Mouse (Mus musculus) ZHBTc4 (cell line): ENCODE data around the gene Leprot.
A peak's percentile ranks its signal among the peaks of the same experiment; 100 is the strongest.

ENCODE experiments used
- DNase-seq: peaks from one replicate; pipeline ENCODE4 v3.0.0-alpha.2; 2011; ENCODE audit warnings: low read depth, low spot score

The Leprot gene

DNA sequence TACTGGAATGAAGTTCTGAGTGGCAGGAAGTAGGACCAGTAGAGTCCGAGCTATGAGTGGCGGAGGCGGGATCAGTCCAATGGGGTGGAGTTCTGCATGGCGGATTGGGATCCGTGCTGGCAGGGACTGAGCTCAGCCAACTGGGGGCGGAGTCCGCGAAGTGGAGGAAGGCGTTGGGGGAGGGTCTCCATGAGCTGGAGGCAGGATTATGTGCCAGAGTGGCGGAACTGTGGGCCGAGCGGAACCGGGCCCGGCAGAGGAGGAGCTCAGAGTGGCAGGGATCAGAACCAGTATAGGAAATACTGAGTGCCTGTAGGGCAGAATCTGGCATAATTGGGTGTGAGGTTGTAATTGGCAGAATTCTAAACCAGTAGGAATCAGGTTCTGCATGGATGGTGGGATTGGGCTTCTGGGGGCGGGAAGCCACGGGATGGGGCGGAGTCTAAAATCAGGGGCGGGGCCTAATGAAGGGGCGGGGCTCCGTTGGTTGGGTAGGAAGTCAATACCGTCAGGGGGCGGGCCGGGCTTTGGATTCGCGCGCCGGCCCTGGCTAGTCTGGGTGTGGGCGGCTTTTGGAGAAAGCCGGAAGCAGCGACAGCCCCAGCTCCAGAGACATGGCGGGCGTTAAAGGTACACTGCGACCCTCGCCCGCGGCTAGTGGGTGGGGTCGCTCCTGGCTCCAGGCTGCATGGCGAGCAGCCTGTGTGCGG, at the start of gene Leprot:
TSS of gene Leprot (plus strand) at position 523 of the 710 bp plus-strand sequence.
- peak; percentile 99 for DNase-seq

DNA sequence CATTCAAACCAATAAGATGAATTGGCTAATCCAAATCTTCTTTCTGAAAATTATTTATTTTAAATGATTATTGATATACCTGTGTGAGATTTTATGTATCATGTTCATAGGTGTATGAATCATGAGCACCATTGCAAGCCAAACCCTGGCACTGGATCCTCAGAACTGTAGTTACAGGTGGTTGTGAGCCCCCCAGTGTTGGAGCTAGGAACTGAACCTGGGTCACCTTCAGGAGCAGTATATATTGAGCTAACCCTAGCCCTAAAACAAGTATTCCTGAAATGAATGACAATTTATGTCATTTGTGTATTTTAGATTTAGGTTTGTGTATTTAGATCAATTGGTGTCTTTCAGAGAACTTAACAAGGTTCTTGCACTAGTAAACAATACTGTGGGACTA, 45.8 kb upstream of the Leprot start:
- peak; percentile 50 for DNase-seq

- DNase-seq, result no peak
These were observed 43.9 kb upstream of the Leprot start for GRCm38 (mm10) chr4:101603635-101604034.

DNA sequence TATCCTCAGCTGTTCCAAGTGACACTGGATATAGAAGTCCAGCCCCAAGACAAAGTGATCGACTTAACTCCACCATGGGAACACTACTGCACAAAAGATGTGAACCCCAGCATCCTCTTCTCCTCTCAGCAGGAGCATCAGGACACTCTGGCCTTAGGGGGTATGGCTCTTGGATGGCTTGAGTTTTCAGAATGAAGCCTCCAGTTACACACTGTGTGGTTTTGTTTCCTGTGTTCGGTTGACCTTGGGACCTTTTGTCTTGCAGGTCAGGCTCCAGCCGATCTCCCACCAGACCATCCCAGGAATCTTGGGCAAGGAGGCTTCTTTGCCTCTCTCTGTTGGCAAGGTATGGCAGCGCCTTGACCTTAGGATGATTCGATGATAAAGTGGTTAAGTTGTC, 31.0 kb upstream of the Leprot start:
- DNase-seq, result peak; percentile 58

DNA sequence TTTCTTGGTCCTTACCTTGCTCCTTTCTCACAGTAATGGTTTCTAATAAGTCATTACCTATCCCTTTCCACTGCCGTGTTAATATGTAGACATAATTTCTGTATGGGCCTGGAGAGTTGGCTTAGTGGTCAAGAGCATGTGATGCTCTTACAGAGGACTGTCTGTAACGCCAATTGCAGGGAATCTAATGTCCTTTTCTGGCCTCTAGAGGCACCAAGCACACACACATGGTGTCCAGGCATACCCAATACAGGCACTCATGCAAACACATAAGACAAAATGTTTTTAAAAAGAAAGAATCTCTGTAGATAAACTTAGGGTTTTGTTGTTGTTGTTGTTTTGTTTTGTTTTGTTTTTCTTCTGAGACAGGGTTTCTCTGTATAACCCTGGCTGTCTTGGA, 29.8 kb upstream of the Leprot start:
- no peak for DNase-seq

GRCm38 (mm10) chr4:101620206-101620605, 27.3 kb upstream of the Leprot start:
- no peak for DNase-seq

DNA sequence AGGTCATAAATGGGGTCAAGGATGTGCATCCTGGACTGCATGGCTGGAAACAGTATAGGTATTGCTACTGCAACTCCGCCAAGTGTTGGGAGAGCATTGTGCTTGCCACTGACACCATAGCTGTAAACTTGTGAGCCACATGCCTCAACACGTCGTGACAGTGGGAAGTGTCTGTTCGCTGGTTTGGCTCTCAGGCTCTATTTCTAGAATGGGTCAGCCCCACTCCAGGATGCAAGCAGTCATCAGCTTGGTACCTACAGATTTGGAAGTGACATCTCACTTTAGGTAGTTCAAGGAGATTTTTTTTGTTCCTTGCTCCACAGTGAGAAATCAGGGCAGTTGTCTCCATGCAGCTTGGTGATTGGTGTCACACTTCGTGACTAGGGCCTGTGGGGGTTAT, 26.3 kb upstream of the Leprot start:
- DNase-seq, result no peak

DNA sequence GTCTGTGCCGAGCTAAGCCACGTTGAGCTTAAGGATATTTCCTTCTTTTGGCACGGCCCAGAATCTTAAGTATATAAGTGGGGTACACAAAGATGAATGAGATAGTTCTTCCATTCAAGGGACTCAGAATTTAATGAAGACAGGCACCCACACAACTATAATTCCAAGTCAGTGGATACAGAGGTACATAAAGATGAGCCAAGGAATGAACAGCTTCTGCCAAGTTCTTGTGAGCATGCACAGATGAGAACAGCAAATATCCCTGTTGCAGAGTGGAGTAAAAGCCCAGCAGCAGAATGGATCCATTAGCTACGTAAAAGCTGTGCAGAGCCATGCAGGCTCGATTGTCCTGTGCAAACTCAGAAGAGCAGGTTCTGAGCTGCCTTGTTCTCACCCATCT, 22.2 kb upstream of the Leprot start:
- DNase-seq, result no peak

- DNase-seq, result no peak
These were observed 11.9 kb upstream of the Leprot start for GRCm38 (mm10) chr4:101635596-101635995.

DNA sequence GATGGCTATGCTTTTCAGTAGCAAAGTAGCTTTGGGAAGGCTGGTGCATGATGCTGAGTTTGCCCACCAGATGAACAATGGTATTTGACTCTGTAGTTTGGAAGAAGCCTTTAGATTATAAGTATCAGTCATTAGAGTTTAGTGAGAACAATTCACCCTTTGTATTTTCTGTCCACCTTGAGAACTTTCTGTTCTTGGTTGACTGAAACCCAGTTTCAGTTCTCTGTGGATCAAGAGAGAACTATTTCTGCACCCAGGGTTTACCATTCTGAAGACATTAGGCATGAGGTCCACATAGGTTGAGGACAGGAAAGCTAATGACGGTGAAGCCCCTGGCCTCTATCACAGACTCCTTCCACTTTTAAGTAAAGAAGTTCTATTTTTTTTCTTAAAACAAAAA, 10.0 kb upstream of the Leprot start:
- DNase-seq, result no peak

DNA sequence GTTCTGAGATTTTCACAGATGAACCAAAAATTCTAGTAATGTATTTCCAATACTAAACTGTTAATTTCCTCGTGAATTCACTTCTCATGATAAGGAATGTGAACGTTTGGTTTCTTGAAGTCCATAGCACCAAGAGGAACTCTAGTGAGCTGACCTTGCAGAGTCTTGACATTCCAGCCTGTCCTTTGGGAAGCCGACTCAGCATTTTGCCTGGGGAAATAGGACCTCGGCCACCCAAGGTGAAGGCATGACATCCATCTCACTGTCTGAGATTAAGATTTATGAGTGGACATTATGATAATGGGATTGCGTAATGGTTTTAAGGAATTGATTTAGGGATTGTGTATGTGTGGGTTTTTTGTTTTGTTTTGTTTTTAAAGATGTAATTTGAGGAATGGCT, 6.9 kb upstream of the Leprot start:
- DNase-seq, result no peak

- no peak for DNase-seq
These were observed 4.8 kb upstream of the Leprot start for GRCm38 (mm10) chr4:101642708-101643107.

GRCm38 (mm10) chr4:101643216-101643615, 4.3 kb upstream of the Leprot start:
- DNase-seq, result no peak

GRCm38 (mm10) chr4:101646857-101647195, 692 bp upstream of the Leprot start:
- no peak for DNase-seq

DNA sequence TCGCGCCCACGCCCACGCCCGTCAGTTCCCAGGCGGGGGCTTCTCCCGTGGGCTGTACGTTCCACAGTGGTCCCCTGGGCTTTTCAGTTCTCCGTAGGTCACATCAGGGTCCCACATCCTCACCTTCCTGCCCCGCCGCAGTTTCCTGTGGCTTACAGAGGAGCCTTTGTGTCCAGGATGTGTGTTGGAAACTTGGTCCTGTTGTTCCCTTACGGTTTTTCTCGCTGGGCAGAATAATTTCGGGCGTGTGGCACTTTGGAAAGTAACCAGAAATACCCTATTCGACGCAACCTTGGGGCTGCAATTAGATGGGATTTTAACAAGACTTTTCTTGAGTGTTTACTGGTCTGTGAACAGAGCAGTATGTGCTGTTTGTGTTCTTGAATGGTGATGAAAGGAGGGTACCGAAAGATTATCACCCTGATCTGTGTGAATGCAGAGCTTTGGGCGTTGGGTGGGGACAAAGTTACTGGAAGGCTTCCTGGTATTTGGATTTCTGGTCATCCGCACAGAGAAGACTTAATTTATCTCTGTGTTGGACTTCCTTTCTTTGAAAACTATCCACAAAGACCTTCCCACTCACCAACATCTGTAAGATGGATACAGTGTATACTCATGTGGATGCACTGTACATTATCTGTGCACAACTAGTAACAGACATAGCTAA, 591 bp downstream of the Leprot start:
- DNase-seq, result no peak

DNA sequence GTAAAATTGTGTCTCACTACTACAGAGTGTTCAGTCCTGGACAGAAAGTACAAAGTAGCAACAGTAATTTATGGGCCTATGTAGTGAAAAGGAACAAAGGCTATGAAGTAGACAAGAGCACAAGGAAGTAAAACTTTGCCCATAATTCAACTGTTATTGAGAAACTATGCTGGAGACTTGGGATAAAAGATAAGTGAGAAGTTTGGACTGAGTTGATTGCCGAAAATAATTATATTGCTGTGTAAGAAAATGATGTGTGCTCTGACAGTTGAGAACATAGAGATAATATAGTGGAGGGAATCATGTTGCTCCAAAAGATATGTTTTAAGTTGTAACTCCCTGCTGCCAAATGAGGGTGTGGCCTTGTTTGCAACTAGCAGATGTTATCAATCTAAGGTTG, 1.2 kb downstream of the Leprot start:
- no peak for DNase-seq

- no peak for DNase-seq
These were observed 3.4 kb downstream of the Leprot start for GRCm38 (mm10) chr4:101650961-101651360.

- no peak for DNase-seq
These were observed 6.7 kb downstream of the Leprot start for GRCm38 (mm10) chr4:101654256-101654655.

DNA sequence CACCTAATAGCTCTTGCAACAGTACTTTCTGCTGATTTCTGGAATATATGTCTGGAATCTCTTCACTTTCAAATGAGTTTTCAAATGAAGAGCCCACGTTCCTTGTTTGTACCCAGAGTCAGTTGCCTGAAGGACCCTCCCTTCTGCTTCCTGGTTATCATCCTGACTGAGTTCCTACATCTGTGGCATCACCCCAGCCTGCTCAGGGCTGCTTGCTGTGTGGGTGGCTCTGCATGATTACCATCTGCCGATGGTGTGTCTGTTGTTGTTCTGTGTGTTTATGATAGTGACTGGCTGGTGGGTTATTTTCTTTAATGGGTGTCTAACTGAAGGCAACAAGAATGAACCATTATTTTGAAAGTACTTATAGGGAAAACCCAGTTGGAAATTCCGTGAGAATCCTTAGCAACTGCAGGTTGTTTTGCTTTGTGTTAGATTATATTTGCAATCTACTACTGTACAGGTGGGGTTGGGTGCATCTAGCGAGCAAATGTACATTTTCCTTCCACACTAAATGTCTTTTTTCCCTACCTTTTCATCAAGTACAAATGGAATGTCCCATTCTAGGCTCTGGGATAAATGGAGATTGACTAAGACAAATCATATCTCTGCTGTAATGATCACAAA, 7.4 kb downstream of the Leprot start:
- no peak for DNase-seq

DNA sequence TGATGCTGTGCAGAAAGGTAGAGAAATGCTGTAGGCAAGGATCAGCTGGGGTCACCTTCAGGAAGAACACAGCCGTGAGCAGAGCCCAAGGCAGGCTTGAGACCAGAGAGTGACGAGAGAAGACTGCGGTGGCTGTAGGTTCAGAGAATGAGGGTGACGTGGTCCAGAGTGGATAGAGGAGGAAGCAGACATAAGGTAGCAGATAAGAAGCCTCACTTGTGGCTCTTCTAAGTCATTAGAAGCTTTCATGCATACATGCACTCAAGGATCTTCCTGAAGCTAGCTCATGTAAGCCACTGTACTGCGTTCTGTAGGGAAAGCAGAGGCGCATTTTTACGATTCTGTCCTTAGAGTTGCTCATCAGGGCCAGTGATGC, 7.9 kb downstream of the Leprot start:
- DNase-seq, result no peak

- no peak for DNase-seq
These were observed 8.5 kb downstream of the Leprot start for GRCm38 (mm10) chr4:101656056-101656455.

GRCm38 (mm10) chr4:101656956-101657570, 9.5 kb downstream of the Leprot start:
- peak; percentile 40 for DNase-seq
